Mouse (Mus musculus): Measurements from ENCODE around the gene Xpnpep2.

The Xpnpep2 gene

DNA sequence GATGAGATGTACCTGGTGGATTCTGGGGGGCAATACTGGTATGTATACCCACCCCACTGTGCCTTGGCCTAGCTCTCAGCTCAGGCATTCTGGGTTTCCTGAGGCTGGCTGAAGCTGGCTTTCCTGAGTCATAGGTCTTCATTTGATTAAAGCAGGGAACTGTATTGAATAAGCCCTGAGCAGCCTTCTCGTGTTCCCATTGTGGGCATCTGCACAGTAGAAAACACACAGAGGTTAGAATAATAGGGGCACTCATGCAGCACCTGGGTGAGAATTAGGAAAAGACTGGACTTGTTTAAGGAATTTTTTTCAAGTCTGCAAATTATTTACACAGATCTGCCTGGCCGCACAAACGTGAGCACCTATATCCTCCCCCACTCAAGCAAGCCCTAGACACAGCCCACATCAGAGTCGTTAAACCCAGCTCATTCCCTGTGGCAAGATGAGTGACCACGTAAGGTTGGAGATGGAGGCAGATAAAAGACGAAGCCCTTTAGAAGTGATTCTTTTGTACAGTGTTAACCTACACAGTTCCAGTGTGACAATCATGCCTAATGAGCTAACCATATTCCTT lies 18.5 kb downstream of the Xpnpep2 start:
- DNase-seq, result no peak

GRCm38 (mm10) chrX:48127502-48128218 lies 19.1 kb downstream of the Xpnpep2 start:
- no peak for DNase-seq

DNA sequence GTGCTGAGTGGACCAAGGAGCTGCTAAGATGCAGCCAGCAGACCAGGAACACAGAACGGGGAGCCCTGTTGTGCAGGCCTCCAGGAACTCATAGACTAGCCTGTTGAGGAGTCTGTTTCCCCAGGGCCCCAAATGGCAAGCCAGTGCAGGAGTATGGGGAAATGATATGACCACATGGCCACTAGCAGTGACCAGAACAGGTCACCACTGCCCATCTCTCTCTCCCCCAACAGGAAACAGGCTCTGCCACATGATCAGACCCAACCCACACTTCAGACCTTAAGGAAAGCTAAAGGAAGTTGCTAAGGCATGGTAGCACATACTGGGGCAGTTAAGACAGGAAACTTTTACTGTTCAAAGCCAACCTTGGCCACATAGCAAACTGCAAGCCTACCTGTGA lies 20.6 kb downstream of the Xpnpep2 start:
- no peak for DNase-seq

- no peak for DNase-seq
These were observed 28.4 kb downstream of the Xpnpep2 start for GRCm38 (mm10) chrX:48136935-48137334.

- DNase-seq, result no peak
These were observed 29.5 kb downstream of the Xpnpep2 start for GRCm38 (mm10) chrX:48138011-48138410.

- no peak for DNase-seq
These were observed 30.2 kb downstream of the Xpnpep2 start for GRCm38 (mm10) chrX:48138539-48139275.

GRCm38 (mm10) chrX:48139368-48140285 lies 31.1 kb downstream of the Xpnpep2 start:
- DNase-seq, result no peak

DNA sequence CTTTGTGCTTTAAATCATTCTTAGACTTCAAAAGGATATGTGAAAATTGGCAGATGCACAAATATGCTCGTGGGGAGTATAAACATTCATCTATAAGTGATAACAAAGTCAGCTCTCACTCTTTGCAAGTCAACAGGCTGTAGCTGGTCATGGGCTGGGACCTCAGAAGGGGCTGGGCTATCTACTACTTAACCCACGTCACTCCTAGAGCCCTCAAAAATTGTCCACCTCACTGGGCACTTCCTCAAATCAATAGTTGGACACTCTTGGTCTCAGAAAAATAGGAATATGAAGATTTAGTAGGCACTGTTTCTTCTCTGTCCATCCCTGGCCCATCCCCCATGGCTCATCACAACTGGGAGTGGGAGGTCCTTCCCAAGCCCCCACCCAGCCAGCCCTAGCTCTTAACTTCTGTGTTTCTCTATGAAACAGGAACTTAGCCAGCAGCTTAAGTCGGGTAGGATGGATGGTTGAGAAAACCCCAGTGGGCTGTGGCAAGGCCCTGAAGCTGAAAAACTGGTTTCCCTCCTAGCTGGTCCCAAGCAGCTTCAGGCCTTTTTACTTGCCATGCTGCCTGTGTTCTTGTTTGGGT lies 31.9 kb downstream of the Xpnpep2 start:
- DNase-seq, result no peak

- no peak for DNase-seq
These were observed 33.0 kb downstream of the Xpnpep2 start for GRCm38 (mm10) chrX:48141481-48141880.

DNA sequence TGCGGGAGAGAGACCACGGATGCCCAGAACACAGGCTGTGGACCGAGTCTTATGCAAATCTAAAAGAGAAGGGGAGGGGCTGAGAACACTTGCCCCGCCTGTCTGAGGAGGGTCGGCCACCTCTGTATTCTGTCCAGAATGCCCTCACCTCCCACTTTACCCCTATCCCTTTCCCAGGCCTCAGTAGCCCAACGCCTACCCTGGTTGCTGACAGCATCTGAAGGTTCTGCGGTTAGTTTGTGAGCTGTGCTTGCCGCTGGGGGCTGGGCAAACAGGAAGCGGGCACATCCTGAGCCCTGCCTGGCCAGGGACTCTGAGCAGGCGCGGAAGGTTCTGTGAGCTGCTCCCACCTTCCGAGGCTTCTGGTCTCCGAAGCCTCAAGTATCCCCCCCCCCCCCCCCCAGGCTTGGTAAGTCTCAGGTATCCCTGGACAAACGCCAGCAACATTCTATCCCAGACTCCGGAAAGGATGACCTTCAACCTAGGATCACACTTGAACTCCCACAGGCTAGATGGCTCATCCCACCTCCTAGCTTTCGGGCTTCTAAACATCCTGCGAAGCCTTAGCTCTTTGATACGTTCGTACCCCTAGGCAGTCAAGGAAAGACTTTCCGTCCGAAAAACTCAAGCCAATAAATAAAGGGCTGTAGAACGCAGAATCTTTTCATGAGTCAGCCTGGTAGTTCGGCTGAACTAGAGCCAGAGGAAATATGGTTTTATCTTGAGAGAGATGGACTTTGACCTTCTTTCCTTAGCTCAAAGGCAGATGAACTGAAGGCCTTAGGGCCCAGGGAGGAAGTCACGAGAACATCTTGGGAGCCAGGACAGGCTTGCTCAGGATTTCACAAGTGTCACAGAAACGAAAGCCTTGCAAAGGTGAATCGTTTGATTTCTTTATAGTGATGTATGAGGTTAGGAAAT lies 35.1 kb downstream of the Xpnpep2 start:
- DNase-seq, result peak; percentile 12

GRCm38 (mm10) chrX:48146262-48146661 lies 37.7 kb downstream of the Xpnpep2 start, which contains the start of gene Sash3:
Sash3 (plus strand) TSS chrX:48146436.
- no peak for DNase-seq

DNA sequence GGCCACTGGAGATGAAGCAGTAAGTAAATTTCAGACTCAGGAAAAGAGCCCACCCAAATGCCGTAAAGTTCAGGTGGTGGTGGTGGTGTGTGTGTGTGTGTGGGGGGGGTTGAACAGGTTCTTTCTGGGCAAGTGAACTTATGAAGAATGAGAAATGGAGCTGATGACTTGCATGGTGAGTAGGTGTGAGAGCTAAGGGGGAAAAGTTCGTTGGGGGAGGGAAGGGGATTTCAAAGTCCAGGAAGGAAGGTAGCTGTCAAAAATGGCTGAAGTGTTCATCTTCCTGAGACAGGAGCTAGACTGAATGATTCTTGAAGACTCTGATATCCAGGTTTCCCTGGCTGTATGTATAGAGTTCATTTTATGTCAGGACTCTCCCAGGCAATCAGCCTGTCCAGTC lies 38.7 kb downstream of the Xpnpep2 start:
- no peak for DNase-seq

GRCm38 (mm10) chrX:48147741-48148186 lies 39.2 kb downstream of the Xpnpep2 start:
- no peak for DNase-seq

GRCm38 (mm10) chrX:48152106-48152505 lies 43.6 kb downstream of the Xpnpep2 start:
- no peak for DNase-seq

DNA sequence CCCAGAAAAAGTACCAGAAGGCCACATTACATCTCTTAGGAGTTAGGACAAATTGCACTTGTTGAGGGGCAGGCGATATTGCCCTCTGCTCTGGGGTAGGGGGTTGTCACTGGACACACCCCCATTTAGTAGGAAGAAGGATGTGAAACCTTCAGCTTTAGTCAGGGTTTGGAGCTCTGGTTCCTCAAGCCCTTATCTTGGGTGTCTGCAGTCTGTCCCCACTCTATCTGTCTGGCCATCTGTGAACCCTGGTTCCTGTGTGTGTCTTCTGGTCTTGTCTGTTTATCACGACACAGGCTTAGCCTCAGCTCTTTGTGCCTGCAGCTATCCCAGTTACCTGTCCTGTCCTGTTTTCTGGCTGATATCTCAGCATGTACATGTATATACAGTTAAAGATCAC lies 44.9 kb downstream of the Xpnpep2 start:
- no peak for DNase-seq

GRCm38 (mm10) chrX:48153949-48154348 lies 45.4 kb downstream of the Xpnpep2 start:
- no peak for DNase-seq

- DNase-seq, result no peak
These were observed 47.0 kb downstream of the Xpnpep2 start for GRCm38 (mm10) chrX:48155489-48155888.

GRCm38 (mm10) chrX:48157396-48157795 lies 48.9 kb downstream of the Xpnpep2 start:
- no peak for DNase-seq

DNA sequence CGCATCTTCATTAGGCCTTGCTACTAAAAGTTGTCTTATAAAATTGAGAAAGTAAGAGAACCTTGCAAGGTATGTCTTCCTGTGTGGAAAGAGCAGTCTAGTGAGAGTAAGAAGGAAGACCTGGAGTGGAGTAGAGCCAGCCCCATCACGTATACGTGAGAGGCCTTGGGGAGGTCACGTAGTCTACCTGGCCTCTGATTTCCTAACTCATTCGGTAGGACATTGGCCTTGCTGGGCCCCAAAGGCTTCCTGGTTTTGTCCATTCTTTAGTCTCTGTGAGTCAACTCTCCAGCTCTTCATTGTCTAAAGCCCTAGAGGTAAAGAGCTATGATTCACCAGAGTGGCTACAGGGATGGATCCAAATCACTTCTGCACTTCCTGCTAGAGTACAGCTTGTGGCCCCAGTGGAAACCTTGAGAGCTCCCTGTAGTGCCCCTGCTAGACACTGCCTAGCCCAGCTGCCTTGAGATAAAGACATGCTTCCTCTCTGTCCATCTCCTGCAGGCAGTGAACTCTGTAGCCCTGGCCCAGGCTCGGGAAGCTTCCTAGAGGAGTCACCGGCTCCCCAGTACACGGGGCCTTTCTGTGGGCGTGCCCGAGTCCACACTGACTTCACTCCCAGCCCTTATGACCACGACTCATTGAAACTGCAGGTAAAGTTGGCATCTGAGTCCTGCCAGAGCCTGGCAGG lies 49.8 kb downstream of the Xpnpep2 start:
- no peak for DNase-seq

DNA sequence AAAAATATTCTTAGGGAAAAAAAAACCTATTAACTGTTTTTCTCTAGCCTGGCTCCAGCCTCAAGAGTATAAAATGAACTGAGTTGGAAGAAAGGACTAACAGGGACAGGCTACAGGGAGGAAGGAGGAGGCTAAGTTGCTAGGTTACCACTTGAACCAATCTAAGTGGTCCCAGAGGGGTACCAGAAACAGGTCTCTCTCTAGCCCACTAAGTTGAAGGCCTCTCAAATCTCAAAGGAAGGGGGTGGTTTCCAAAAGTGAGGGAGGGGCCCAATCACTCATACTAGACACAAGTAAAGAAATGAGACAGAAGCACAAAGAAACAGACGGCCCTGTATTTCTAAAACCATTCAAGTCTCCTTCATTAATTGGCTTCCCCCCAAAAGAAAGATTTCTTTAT lies 61.4 kb downstream of the Xpnpep2 start:
- DNase-seq, result no peak

DNA sequence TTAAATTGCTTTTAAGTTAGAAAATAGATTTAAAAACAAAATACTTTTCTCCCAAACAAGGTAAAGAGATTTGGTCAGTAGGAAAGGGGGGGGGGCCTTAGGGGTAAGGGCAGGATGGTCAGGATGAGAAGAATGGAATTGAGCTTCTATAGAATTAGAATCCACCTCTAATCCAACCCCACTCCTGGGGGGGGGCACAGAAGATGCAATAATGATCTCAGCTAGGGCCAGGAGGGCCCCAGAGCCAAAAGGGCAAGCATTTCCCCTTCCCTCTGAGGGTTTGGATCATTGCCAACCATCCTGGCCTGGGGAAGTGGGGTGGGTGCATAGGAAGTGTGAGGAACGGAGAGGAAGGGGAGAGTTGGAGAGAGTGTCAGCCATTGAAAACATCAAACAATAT lies 61.8 kb downstream of the Xpnpep2 start:
- DNase-seq, result no peak
